Mouse (Mus musculus): Measurements from ENCODE around the gene Nxpe4.

DNA sequence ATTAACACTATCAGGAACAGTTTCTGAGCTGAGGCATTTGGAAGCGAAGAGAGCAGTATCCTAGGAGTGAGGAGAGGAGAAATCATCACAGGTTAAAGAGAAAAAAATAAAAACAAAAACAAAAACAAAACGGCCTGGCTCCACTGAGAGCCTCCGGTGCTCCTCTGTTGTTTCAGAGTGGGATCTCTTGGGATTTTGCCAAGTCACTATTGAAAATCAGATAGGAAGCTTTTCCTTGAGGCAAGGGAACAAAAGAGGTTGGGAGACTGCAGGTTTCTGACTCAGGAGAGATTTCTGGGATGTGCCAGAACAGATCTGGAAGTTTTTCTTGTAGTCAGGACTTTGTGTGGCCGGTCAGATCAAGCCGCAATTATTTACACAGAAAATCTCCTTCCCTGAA, 177.7 kb downstream of the Nxpe4 start:
- no peak for TF ChIP-seq CTCF (IDR thresholded peaks at IDR 0.05; ENCODE audit: control insufficient read depth, insufficient read depth, low read length)
- TF ChIP-seq POLR2A (IDR thresholded peaks at IDR 0.05; ENCODE audit: borderline replicate concordance, control insufficient read depth, low read depth, low read length): no peak

Measured in bone marrow, adult 2 months (tissue).